Mouse (Mus musculus) liver, postnatal 0 days (tissue): ENCODE data around the gene Xpnpep1. TPM values are rescaled to one million over a fixed set of nuclear protein-coding genes. Genes with fewer than 3 reads are reported as not detected.
A peak's percentile ranks its signal among the peaks of the same experiment; 100 is the strongest.

Experiments used
- ATAC-seq: fragments of 200-750 bp; cut with Nextera tagmentation; 2 replicates; pipeline ENCODE4 v1.8.0; 2017; ENCODE audit warnings: mild to moderate bottlenecking, moderate library complexity
- DNase-seq: peaks from one replicate; pipeline ENCODE4 v3.0.0-alpha.2; 2016
- H3K27ac ChIP-seq: fragments of 300-500 bp; sonication (generic); 2 replicates; pipeline ENCODE4 v1.5.1; 2014; ENCODE audit warnings: antibody characterized with exemption, moderate library complexity, mild to moderate bottlenecking, low read depth
- H3K27me3 ChIP-seq: fragments of 300-500 bp; sonication (generic); 2 replicates; pipeline ENCODE4 v1.6.1; 2014; ENCODE audit warnings: low read length, control low read depth, mixed read lengths; ENCODE audit not compliant: insufficient read depth
- H3K36me3 ChIP-seq: fragments of 300-500 bp; sonication (generic); replicated peaks from 2 replicates; pipeline ENCODE4 v1.6.1; 2014; ENCODE audit warnings: mild to moderate bottlenecking, control low read depth, low read length, moderate library complexity, mixed read lengths; ENCODE audit not compliant: insufficient read depth
- H3K4me1 ChIP-seq: fragments of 300-500 bp; sonication (generic); 2 replicates; pipeline ENCODE4 v1.6.1; 2014; ENCODE audit warnings: antibody characterized with exemption, mild to moderate bottlenecking, control low read depth; ENCODE audit not compliant: insufficient read depth
- H3K4me2 ChIP-seq: fragments of 300-500 bp; sonication (generic); 2 replicates; pipeline ENCODE4 v1.6.1; 2014; ENCODE audit warnings: low read depth, mild to moderate bottlenecking, low read length, moderate library complexity, mixed read lengths
- H3K4me3 ChIP-seq: fragments of 300-500 bp; sonication (generic); 2 replicates; pipeline ENCODE4 v1.5.1; 2014; ENCODE audit warnings: low read depth, low read length
- H3K9ac ChIP-seq: fragments of 300-500 bp; sonication (generic); replicated peaks from 2 replicates; pipeline ENCODE4 v1.6.1; 2014; ENCODE audit warnings: mild to moderate bottlenecking, moderate library complexity
- H3K9me3 ChIP-seq: fragments of 300-500 bp; sonication (generic); 2 replicates; pipeline ENCODE4 v1.6.1; 2016; ENCODE audit warnings: mild to moderate bottlenecking, control low read depth, low read length, mixed read lengths
- CTCF ChIP-seq: sonication (generic); IDR thresholded peaks from 2 replicates; pipeline ENCODE4 v1.5.1; 2016; ENCODE audit warnings: antibody characterized with exemption, low read depth
- EP300 ChIP-seq: IDR thresholded peaks from 2 replicates; pipeline ENCODE4 v1.6.1; 2016; ENCODE audit warnings: antibody characterized with exemption, low read depth, mild to moderate bottlenecking
- WGBS: fragments of 180-500 bp; shearing (Covaris S2); extraction: QIAGEN DNeasy Blood & Tissue Kit; methylation state at CpG from one replicate; pipeline ENCODE4 v1.1.7; 2014; ENCODE audit not compliant: insufficient replicate concordance; 5-methylcytosine and 5-hydroxymethylcytosine counted together
- polyA plus RNA-seq: library from polyadenylated mRNA; unstranded; fragments of >200 nt; fragmentation: Nextera tagmentation; extraction: Ambion mirVana; gene quantifications from 2 replicates; pipeline ENCODE4 v1.2.1, GENCODE M21; 2015

Gene Xpnpep1
- polyA plus RNA-seq, 1 experiment from 2014 or later = 62.0 TPM

- Histone ChIP-seq H3K4me1 (peaks cover 21% of the 10 kb centered on the region), H3K27me3 (no peaks in the 10 kb centered on the region), H3K9me3 (no peaks in the 10 kb centered on the region), H3K4me2 (no peak overlapping the region), H3K4me3 (no peak overlapping the region), H3K9ac (no peak overlapping the region), H3K36me3 (peaks cover 41% of the 10 kb centered on the region), H3K27ac (no peak overlapping the region)
- ATAC-seq (no peak), DNase-seq (no peak)
- WGBS = 96% methylated on average over 6 of the region's 6 CpGs
- TF ChIP-seq EP300 (no peak), CTCF (no peak)
Observed at GRCm38 (mm10) chr19:53030279-53030678, 9.7 kb downstream of the Xpnpep1 start.

DNA sequence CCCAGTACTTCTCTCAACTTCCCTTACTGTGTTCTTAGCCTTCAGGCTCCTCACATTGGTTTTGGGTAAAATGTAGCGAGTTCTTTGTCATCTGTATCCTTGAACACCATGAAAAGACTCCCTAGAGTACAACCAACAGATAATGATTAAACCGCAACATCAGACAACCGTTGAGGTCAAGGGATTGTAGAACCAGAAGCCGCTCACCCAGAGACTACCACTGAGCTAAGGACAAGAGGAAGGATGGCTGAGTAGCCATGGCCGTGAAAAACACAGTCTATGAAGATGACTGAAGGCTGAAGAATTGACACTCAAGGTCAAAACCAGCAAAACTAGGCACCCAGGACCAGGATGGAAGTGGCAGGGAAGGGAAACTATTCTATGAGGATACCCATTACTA is 10.3 kb downstream of the Xpnpep1 start:
- Histone ChIP-seq H3K4me3 (no peak overlapping the region), H3K27me3 (no peaks in the 10 kb centered on the region), H3K4me1 (peaks cover 21% of the 10 kb centered on the region), H3K9me3 (no peaks in the 10 kb centered on the region), H3K36me3 (peaks cover 47% of the 10 kb centered on the region), H3K27ac (no peak overlapping the region), H3K4me2 (no peak overlapping the region), H3K9ac (no peak overlapping the region)
- TF ChIP-seq EP300 (no peak), CTCF (no peak)
- DNase-seq (no peak), ATAC-seq (no peak)
- WGBS = 85% methylated on average over 5 of the region's 5 CpGs

DNA sequence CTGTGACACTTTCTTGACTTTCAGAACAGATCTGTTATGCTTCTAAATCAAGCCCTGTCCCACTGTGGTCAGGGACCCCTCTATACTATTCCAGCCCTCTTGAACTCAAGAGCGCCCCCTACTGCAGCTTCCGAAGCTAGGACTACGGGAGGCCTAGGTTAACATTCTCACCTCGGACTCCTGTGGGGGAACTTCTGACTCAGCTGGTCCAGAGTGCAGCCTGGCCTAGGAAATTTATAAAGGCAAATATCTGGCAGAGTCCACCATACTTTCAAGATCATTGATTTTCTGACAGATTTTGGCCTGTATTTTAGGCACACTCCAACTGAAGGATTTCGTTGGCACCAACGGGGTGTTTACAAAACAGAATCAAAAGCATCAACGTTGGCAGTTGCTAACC is 11.0 kb downstream of the Xpnpep1 start:
- no peak for DNase-seq
- Histone ChIP-seq H3K27me3 (no peaks in the 10 kb centered on the region), H3K4me1 (peaks cover 21% of the 10 kb centered on the region), H3K27ac (no peak overlapping the region), H3K9me3 (no peaks in the 10 kb centered on the region), H3K36me3 (peaks cover 53% of the 10 kb centered on the region), H3K9ac (no peak overlapping the region), H3K4me3 (no peak overlapping the region), H3K4me2 (no peak overlapping the region)
- TF ChIP-seq EP300 = no peak
- TF ChIP-seq CTCF = peak; percentile 39; the same call in 1 of the 2 replicates
- WGBS = 83% methylated on average over 7 of the region's 7 CpGs
- no peak for ATAC-seq

DNA sequence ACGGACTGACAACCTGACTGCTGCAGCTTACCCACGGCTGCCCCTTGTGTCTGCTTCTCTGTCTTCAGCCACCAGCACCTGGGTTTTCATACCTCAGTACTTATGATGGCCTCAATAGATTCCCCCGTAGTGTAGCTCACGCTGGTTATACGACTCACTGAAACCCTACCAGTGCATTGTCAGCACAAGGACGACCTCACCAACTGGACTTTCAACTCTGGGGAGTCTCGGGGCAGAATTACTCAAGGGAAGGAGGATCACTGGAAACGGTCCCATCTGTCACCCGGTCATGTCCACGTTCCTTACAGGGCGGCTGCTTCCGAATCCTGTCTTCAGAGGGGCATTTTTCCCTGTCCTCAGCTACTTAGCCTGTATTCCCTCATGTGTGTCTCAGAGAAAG is 11.8 kb downstream of the Xpnpep1 start:
- Histone ChIP-seq H3K9ac (no peak overlapping the region), H3K4me3 (no peak overlapping the region), H3K36me3 (peaks cover 61% of the 10 kb centered on the region), H3K9me3 (no peaks in the 10 kb centered on the region), H3K4me1 (peaks cover 15% of the 10 kb centered on the region), H3K27ac (no peak overlapping the region), H3K27me3 (no peaks in the 10 kb centered on the region), H3K4me2 (no peak overlapping the region)
- DNase-seq (no peak), ATAC-seq (no peak)
- TF ChIP-seq EP300 = no peak
- no peak for TF ChIP-seq CTCF
- WGBS = 88% methylated on average over 12 of the region's 12 CpGs

DNA sequence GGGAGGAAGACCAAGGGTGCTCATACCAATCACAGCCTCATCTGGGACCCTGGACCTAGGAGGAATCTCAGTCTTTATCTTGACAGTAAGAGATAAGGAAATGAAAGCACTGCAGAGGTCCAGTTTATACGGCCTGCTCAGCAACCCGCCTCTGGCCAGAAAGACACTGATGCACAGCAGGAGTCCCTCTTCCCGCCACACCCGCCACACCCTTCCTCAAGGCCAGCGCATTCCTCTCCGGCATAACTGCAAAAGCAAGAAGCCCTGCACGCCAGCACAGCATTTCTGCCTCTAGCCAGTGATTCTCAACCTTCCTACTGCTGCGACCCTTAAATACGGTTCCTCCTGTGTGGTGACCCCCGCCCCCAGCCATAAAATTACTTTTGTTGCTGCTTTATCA is 16.8 kb downstream of the Xpnpep1 start:
- no peak for ATAC-seq
- 78% methylated on average over 10 of the region's 10 CpGs for whole genome bisulfite sequencing
- peaks cover 55% of the 10 kb centered on the region for H3K36me3 ChIP-seq
- no peak overlapping the region for H3K27ac ChIP-seq
- no peak overlapping the region for H3K4me2 ChIP-seq
- H3K4me3 ChIP-seq = no peak overlapping the region
- no peaks in the 10 kb centered on the region for H3K27me3 ChIP-seq
- no peak overlapping the region for H3K9ac ChIP-seq
- no peaks in the 10 kb centered on the region for H3K4me1 ChIP-seq
- TF ChIP-seq CTCF = no peak
- TF ChIP-seq EP300 = no peak
- no peaks in the 10 kb centered on the region for H3K9me3 ChIP-seq
- DNase-seq = no peak

DNA sequence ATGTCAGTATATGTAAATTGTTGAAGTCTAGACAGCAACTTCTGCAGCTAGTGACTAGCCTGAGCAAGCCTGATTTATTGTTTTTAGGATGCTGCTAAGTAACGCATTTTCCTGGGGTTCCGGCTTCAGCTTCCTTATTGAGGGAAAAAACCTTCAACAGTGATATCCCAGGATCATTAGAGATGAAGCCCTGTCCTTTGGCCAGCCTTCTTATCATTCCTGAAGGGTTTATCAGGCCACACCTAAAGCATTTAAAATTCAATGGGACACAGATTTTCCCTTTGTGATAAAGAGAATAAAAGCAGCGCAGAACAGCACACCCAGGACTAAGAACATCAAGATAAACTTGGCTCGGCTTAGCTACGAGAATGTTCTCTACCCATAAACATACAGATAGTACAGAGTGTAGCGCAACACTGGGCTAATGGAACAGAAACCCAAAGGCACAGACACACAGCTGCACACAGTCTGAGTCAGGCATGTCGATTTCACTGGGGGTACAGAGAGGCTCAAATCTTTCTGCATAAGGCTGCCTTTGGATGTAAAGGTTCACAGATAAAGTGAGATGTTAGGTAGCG is 17.9 kb downstream of the Xpnpep1 start:
- TF ChIP-seq EP300 (no peak), CTCF (no peak)
- H3K27me3 ChIP-seq = no peaks in the 10 kb centered on the region
- ATAC-seq (no peak), DNase-seq (no peak)
- no peak overlapping the region for H3K27ac ChIP-seq
- no peak overlapping the region for H3K9ac ChIP-seq
- 75% methylated on average over 8 of the region's 8 CpGs for WGBS
- no peak overlapping the region for H3K4me2 ChIP-seq
- H3K36me3 ChIP-seq = peaks cover 55% of the 10 kb centered on the region
- no peak overlapping the region for H3K4me3 ChIP-seq
- no peaks in the 10 kb centered on the region for H3K9me3 ChIP-seq
- H3K4me1 ChIP-seq = no peaks in the 10 kb centered on the region

- no peak overlapping the region for H3K4me2 ChIP-seq
- H3K4me3 ChIP-seq = no peak overlapping the region
- H3K27me3 ChIP-seq = no peaks in the 10 kb centered on the region
- TF ChIP-seq EP300 = no peak
- no peak for TF ChIP-seq CTCF
- no peaks in the 10 kb centered on the region for H3K9me3 ChIP-seq
- H3K27ac ChIP-seq = no peak overlapping the region
- 86% methylated on average over 10 of the region's 10 CpGs for WGBS
- ATAC-seq (no peak), DNase-seq (no peak)
- H3K9ac ChIP-seq = no peak overlapping the region
- peaks cover 53% of the 10 kb centered on the region for H3K36me3 ChIP-seq
- H3K4me1 ChIP-seq = no peaks in the 10 kb centered on the region
Observed at GRCm38 (mm10) chr19:53021537-53021936, 18.5 kb downstream of the Xpnpep1 start.
